ENCODE assay signal across 10 mouse cellular contexts in genomic region chr11:118548242-118548641, GRCm38 (mm10).
"Had no signal": no experiment of that assay in that cellular context is flagged by ENCODE, and none has a peak within 500 bp of the region (broad histone marks: within the 10 kb centered on the region; RNA-seq: fewer than 3 reads in every experiment).

No protein-coding gene starts in this region.

- DNase-seq: embryo, embryonic 11 days; forebrain, postnatal 0 days; gastrocnemius, adult 2 months; gastrocnemius, postnatal 10 days; gastrocnemius, postnatal 14 days; gastrocnemius, postnatal 25 days; gastrocnemius, postnatal 36 days; heart, adult 11 months; heart, adult 18-20 months; heart, adult 2 months had no signal
